Mouse (Mus musculus) forelimb bud, embryonic 11.5 days (tissue): ENCODE measurements around the gene Plce1.
A peak's percentile ranks its signal among the peaks of the same experiment; 100 is the strongest.

Source experiments
- DNase-seq: peaks from one replicate; pipeline ENCODE4 v3.0.0-alpha.2; 2012; ENCODE audit warnings: low read depth, low spot score

Plce1 gene

GRCm38 (mm10) chr19:38589466-38589865 lies 108.6 kb downstream of the Plce1 start:
- no peak for DNase-seq

- DNase-seq = no peak
These were observed 109.0 kb downstream of the Plce1 start for GRCm38 (mm10) chr19:38589941-38590340.

GRCm38 (mm10) chr19:38592566-38593224 lies 111.8 kb downstream of the Plce1 start:
- DNase-seq = no peak

- DNase-seq = no peak
These were observed 112.5 kb downstream of the Plce1 start for GRCm38 (mm10) chr19:38593225-38593897.

GRCm38 (mm10) chr19:38596096-38596495 lies 115.2 kb downstream of the Plce1 start:
- DNase-seq = no peak

- DNase-seq = no peak
These were observed 116.5 kb downstream of the Plce1 start for GRCm38 (mm10) chr19:38597392-38597791.

GRCm38 (mm10) chr19:38599001-38599400 lies 118.1 kb downstream of the Plce1 start:
- no peak for DNase-seq

- DNase-seq = no peak
These were observed 120.2 kb downstream of the Plce1 start for GRCm38 (mm10) chr19:38601127-38601526.

GRCm38 (mm10) chr19:38602811-38603210 lies 121.9 kb downstream of the Plce1 start:
- peak; percentile 26 for DNase-seq

GRCm38 (mm10) chr19:38607236-38607635 lies 126.3 kb downstream of the Plce1 start:
- DNase-seq = no peak

GRCm38 (mm10) chr19:38608951-38609654 lies 128.2 kb downstream of the Plce1 start:
- DNase-seq = no peak

GRCm38 (mm10) chr19:38610291-38610690 lies 129.4 kb downstream of the Plce1 start:
- no peak for DNase-seq

- no peak for DNase-seq
These were observed 129.9 kb downstream of the Plce1 start for GRCm38 (mm10) chr19:38610809-38611208.

GRCm38 (mm10) chr19:38614067-38614675 lies 133.3 kb downstream of the Plce1 start:
- no peak for DNase-seq

- no peak for DNase-seq
These were observed 134.4 kb downstream of the Plce1 start for GRCm38 (mm10) chr19:38615356-38615755.

GRCm38 (mm10) chr19:38620134-38620533 lies 139.2 kb downstream of the Plce1 start:
- DNase-seq = no peak

GRCm38 (mm10) chr19:38621546-38621945 lies 140.6 kb downstream of the Plce1 start:
- no peak for DNase-seq

- DNase-seq = no peak
These were observed 145.5 kb downstream of the Plce1 start for GRCm38 (mm10) chr19:38626246-38627015.

GRCm38 (mm10) chr19:38627075-38627768 lies 146.3 kb downstream of the Plce1 start:
- DNase-seq = no peak

GRCm38 (mm10) chr19:38632251-38632650 lies 151.3 kb downstream of the Plce1 start:
- no peak for DNase-seq

- no peak for DNase-seq
These were observed 152.4 kb downstream of the Plce1 start for GRCm38 (mm10) chr19:38633306-38633705.
